Mouse (Mus musculus) layer of hippocampus, adult 18-20 months (tissue): ENCODE measurements at regions not wholly inside any gene's neighbourhood (a gene's known extent, or its start where the extent isn't known, plus 50 kb on each side); places are given as distances from the start of the nearest gene placed in this dataset.
"Not testable (repeated sequence)": the region's sequence is repeated elsewhere in the genome, so short reads cannot be mapped to it uniquely, and the experiment has no call there.

Experiments
- DNase-seq, 2 experiments: peaks; one replicate each; pipeline ENCODE4 v3.0.0; 2022; ENCODE audit warnings: low spot score in 2 of 2
- microRNA-seq, 2 experiments: library from miRNA; unstranded; fragments of <30 nt; microRNA quantifications; one replicate each; pipeline ENCODE4 v1.2.0; 2021

DNA sequence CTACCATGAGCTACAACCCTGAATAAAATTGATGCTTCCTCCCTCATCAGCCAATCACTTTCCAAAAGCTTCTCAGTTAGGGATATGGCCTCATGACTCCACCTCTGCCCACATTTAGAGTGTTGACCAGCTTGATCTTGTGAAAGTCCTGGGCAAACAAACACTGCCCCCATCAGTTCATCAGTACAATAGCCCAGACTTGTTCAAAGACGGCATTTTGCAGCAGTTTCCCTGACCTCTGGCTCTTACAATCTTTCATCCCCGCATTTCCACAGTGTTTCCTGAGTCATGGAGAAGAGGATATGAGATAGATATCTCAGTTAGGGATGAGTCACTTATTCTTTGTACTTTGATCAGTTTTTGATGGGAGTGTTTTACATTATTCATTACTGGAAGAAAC, 203.5 kb upstream of the Asrgl1 start:
- not testable (repeated sequence) for DNase-seq

DNA sequence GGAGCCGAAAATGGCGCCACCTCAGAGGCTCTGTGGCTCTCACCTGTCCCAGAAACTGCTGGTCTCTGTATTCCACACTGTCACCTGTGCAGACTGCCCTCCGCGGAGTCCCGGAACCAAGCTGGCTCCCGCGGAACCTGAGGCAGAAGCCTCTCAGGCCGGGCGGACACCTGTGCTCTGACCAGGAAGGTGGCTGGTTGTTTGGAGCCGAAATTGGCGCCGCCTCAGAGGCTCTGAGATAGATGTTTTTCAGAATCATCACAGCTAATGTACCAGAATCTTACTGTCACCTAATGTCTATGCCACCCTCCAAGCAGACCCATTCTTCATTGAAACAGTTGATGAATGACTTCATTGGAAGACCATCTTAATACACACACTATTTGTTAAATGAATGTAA, 202.0 kb upstream of the Asrgl1 start:
- not testable (repeated sequence) for DNase-seq

DNA sequence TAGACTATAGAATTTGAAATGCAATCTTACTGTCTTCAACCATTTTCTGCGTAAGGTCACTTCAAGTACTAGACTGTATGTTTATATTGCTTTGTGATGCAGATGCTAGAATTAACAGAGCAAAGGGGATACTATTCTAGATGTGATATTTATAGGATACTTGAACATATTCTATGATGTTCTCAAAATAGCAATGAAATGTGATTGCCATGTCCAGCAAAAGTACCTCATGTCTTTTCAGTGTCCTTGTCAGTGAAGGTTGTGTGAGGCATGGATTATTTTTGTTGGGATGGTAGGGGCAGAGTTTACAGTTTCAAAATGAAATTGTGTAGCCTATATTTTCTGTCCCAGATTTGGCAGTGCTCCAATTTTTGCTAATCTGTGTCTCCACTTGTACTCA, 182.5 kb upstream of the Asrgl1 start:
- not testable (repeated sequence) for DNase-seq

GRCm38 (mm10) chr19:9316162-9316561, 180.7 kb upstream of the Asrgl1 start:
- DNase-seq = not testable (repeated sequence)

DNA sequence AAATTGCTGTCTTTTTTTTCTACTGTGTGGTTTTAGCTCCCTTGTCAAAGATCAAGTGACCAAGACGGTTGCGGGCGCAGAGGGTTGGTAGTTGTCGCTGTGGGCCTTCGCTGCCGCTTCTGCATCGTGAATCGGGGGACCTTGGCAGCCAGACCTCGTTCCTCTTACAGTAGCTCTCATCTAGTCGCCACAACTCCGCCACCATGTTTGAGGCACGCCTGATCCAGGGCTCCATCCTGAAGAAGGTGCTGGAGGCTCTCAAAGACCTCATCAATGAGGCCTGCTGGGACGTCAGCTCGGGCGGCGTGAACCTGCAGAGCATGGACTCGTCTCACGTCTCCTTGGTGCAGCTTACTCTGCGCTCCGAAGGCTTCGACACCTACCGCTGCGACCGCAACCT, 147.7 kb upstream of the Asrgl1 start:
- DNase-seq = peak; percentile 0 to 6

DNA sequence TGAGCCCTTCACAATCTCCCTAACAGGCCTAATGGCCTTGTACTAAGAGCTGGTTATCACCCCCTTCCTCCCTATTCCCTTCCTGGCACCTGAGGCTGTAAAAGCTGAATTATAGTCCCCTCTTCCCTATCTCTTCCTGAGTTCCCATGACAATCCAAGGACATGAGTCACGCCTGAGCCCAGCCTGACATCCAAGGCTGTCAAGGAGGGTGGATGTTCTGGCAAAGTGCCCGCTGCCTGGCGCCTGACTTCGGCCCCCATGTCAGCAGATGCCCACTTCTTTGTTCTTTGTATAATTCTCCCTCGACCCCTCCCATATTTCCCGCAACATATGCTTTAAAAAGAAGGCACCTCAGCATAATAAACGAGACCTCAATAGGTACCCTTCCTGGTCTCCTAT, 99.2 kb upstream of the Asrgl1 start:
- not testable (repeated sequence) for DNase-seq

Small RNA genes lying in the stretch of these regions (microRNA-seq; reads per million reads assigned to microRNA genes)
- gene Gm24543 = 0 reads per million in 2 experiments
